Mouse (Mus musculus) testis, adult 2 months (tissue): ENCODE measurements at regions not wholly inside any gene's neighbourhood (a gene's known extent, or its start where the extent isn't known, plus 50 kb on each side); places are given as distances from the start of the nearest gene placed in this dataset.

Source experiments
- H3K27ac ChIP-seq: fragments of 200-500 bp; 2 replicates; pipeline ENCODE4 v1.5.1; 2012; ENCODE audit warnings: low read depth, low read length; ENCODE audit not compliant: control insufficient read depth, insufficient read depth
- H3K27me3 ChIP-seq: fragments of 200-500 bp; 2 replicates; pipeline ENCODE4 v1.6.1; 2012; ENCODE audit warnings: mild to moderate bottlenecking, low read length, moderate library complexity; ENCODE audit not compliant: control insufficient read depth, insufficient read depth
- H3K36me3 ChIP-seq: fragments of 200-500 bp; 2 replicates; pipeline ENCODE4 v1.6.1; 2012; ENCODE audit warnings: mild to moderate bottlenecking, low read length; ENCODE audit not compliant: control insufficient read depth, insufficient read depth
- H3K4me1 ChIP-seq: fragments of 200-500 bp; 2 replicates; pipeline ENCODE4 v1.6.1; 2012; ENCODE audit warnings: low read length; ENCODE audit not compliant: control insufficient read depth, insufficient read depth
- H3K4me3 ChIP-seq: fragments of 200-500 bp; 2 replicates; pipeline ENCODE4 v1.5.1; 2012; ENCODE audit warnings: low read depth, mild to moderate bottlenecking, low read length, moderate library complexity, mixed read lengths; ENCODE audit not compliant: control insufficient read depth
- CTCF ChIP-seq: fragments of 200-500 bp; IDR thresholded peaks from 2 replicates; pipeline ENCODE4 v1.5.1; 2012; ENCODE audit warnings: low read depth, mild to moderate bottlenecking, inconsistent platforms, low read length, moderate library complexity; ENCODE audit not compliant: control insufficient read depth, insufficient read depth, insufficient replicate concordance
- POLR2A ChIP-seq: fragments of 200-500 bp; IDR thresholded peaks from 2 replicates; pipeline ENCODE4 v1.6.1; 2012; ENCODE audit warnings: low read depth, mild to moderate bottlenecking, inconsistent platforms, low read length, moderate library complexity; ENCODE audit not compliant: control insufficient read depth

GRCm38 (mm10) chr2:167840344-167840743 is 91.5 kb upstream of the Ptpn1 start:
- H3K36me3 ChIP-seq, result no peaks in the 10 kb centered on the region
- TF ChIP-seq CTCF (no peak), POLR2A (no peak)
- H3K4me3 ChIP-seq, result no peak overlapping the region
- H3K27ac ChIP-seq, result no peak overlapping the region
- peaks cover 3% of the 10 kb centered on the region for H3K4me1 ChIP-seq
- no peaks in the 10 kb centered on the region for H3K27me3 ChIP-seq

DNA sequence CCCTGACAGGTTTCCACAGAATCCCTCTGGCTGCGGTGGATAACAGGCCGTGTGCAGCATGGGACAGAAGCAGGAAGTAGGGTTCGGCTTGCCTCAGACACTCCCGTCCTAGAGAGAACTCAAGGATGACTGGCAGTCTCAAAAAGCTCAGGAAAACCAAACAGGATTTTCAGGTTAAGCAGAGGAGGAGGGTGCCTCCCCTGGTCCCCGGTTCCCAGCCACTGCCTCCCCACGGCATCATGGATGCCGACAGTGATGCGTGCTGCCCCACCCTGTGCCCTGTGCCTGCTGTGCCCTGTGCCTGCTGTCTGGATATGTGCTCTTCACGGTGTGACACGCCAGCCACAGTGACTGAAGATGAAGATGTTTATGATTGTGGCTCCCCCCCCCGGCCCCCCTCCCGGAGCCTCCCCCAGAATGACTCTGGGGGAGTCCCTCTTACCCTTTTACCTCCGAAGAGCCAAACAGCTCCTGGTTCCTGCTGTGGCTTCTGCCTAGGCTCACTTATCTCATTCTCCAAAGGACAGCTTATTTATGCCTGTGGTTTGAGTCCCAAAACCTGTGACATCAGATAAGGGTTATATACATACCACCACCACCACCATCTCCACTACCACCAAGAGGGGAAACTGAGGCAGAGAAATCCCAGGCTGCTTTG is 92.4 kb upstream of the Ptpn1 start:
- Histone ChIP-seq H3K27me3 (no peaks in the 10 kb centered on the region), H3K4me3 (no peak overlapping the region), H3K27ac (no peak overlapping the region), H3K36me3 (no peaks in the 10 kb centered on the region), H3K4me1 (peaks cover 1% of the 10 kb centered on the region; the same call in 1 of the 2 replicates)
- TF ChIP-seq POLR2A (no peak), CTCF (no peak)

GRCm38 (mm10) chr2:167837596-167837995 is 94.3 kb upstream of the Ptpn1 start:
- no peaks in the 10 kb centered on the region for H3K27me3 ChIP-seq

DNA sequence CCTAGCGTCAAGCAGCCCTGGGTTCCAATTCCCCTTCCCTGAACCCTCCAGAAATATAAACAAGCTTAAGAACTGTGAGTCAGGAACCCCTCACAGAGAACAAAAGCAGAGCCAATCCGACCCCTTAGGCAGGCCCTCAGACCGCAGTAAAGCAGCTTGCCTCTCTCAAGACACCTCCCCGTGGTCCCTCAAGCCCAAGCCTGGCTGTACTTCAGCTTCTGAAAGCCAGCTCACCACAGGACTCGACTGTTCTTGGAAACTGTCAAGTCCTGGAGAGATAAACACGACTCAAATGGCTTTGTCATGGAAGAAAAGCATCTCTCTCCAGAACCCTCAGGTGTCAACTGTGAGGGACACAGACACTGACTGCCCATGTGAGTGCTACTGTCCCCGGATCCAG is 95.2 kb upstream of the Ptpn1 start:
- TF ChIP-seq POLR2A (no peak), CTCF (no peak)
- H3K4me3 ChIP-seq, result no peak overlapping the region
- no peaks in the 10 kb centered on the region for H3K4me1 ChIP-seq
- no peaks in the 10 kb centered on the region for H3K27me3 ChIP-seq
- no peaks in the 10 kb centered on the region for H3K36me3 ChIP-seq
- no peak overlapping the region for H3K27ac ChIP-seq

More at GRCm38 (mm10) chr2:167837596-167837995, 94.3 kb upstream of the Ptpn1 start:
- Histone ChIP-seq H3K4me3 (no peak overlapping the region), H3K27ac (no peak overlapping the region), H3K4me1 (no peaks in the 10 kb centered on the region; the same call in 1 of the 2 replicates), H3K36me3 (no peaks in the 10 kb centered on the region)
- no peak for TF ChIP-seq POLR2A
- TF ChIP-seq CTCF, result no peak

DNA sequence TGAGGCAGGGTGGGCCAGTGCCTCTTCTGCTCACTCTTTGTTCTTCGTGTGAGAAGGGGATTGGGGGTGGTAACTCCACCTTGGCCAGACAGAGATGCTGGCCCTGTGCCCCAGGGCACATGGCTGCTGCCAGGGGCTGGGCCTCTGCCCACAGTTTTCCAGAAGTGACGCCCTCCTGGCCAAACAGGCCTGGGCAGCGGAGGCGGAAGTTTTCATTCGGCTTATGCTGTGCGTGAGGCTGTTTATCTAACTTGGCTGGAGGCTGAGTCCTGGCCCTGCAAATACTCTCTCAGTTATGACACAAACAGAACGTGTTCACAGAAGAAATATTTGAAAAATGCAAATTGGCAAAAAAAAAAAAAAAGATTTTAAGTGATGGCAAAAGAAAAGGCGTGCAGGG is 97.3 kb upstream of the Ptpn1 start:
- H3K4me3 ChIP-seq, result no peak overlapping the region
- TF ChIP-seq POLR2A (no peak), CTCF (no peak)
- H3K4me1 ChIP-seq, result no peaks in the 10 kb centered on the region
- H3K36me3 ChIP-seq, result no peaks in the 10 kb centered on the region
- no peaks in the 10 kb centered on the region for H3K27me3 ChIP-seq
- H3K27ac ChIP-seq, result no peak overlapping the region

GRCm38 (mm10) chr2:167833290-167833953 is 98.4 kb upstream of the Ptpn1 start:
- TF ChIP-seq POLR2A, result no peak
- no peak for TF ChIP-seq CTCF
- no peak overlapping the region for H3K27ac ChIP-seq
- H3K4me1 ChIP-seq, result no peaks in the 10 kb centered on the region
- no peaks in the 10 kb centered on the region for H3K36me3 ChIP-seq
- H3K27me3 ChIP-seq, result no peaks in the 10 kb centered on the region
- H3K4me3 ChIP-seq, result no peak overlapping the region

GRCm38 (mm10) chr2:167831076-167832039 is 100.5 kb upstream of the Ptpn1 start:
- TF ChIP-seq POLR2A (no peak), CTCF (no peak)
- Histone ChIP-seq H3K4me1 (no peaks in the 10 kb centered on the region), H3K4me3 (no peak overlapping the region), H3K27ac (no peak overlapping the region), H3K36me3 (no peaks in the 10 kb centered on the region), H3K27me3 (no peaks in the 10 kb centered on the region)
